Mouse (Mus musculus): ENCODE data around the gene Dyx1c1.

GRCm38 (mm10) chr9:73004076-73004475, 45.5 kb downstream of the Dyx1c1 start:
- no peak for TF ChIP-seq CTCF (IDR thresholded peaks at IDR 0.05; ENCODE audit: borderline replicate concordance, control insufficient read depth, extremely low read depth, insufficient read depth, low read length, poor library complexity)
- TF ChIP-seq POLR2A (IDR thresholded peaks at IDR 0.05; ENCODE audit: control insufficient read depth, extremely low read depth, insufficient read depth, low read length, poor library complexity) = no peak
